Comparison of ENCODE assay signal across 23 mouse cellular contexts in genomic region chr10:53234086-53234613, GRCm38 (mm10).
DNase-seq lines count a peak whose midpoint lies in the region; ATAC-seq lines count a peak whose summit lies in the region.
"Had no signal": no experiment of that assay in that cellular context is flagged by ENCODE, and none has a peak within 500 bp of the region (broad histone marks: within the 10 kb centered on the region; RNA-seq: fewer than 3 reads in every experiment).

No protein-coding gene starts in this region.

- peak; percentile 2 to 17 for DNase-seq in cerebellum, postnatal 14 days
- DNase-seq in cerebellum, adult 11-12 months, result no peak
- no peak for DNase-seq in lung, postnatal 4 days
- DNase-seq: adrenal gland, adult 8-10 months; adrenal gland, postnatal 25 days; B cell, adult 2 months; cerebellum, adult 18-20 months; cerebellum, adult 9-10 months; forebrain, postnatal 0 days; gastrocnemius, adult 2 months; gastrocnemius, postnatal 14 days; heart, adult 2 months had no signal

- H3K27ac ChIP-seq in lung, embryonic 15.5 days, result no peak overlapping the region
- H3K27ac ChIP-seq: gastrocnemius, adult 2 months; heart, adult 2 months; hindbrain, embryonic 12.5 days; hindbrain, embryonic 15.5 days had no signal

- 74% methylated on average over 2 of the region's 2 CpGs for WGBS in lung, embryonic 15.5 days

- 0 out of 2 replicates have a peak, but pooled peaks have one; percentile 19 for ATAC-seq in lung, embryonic 15.5 days (ENCODE audit: borderline replicate concordance, extremely low read depth, low FRiP score, low TSS enrichment)
- peak; percentile 47 for ATAC-seq in megakaryocyte progenitor cell, adult 5-6 weeks (replicated peaks; ENCODE audit: poor library complexity)
- ATAC-seq in erythroid progenitor cell, adult 5-6 weeks (replicated peaks; ENCODE audit: low FRiP score, poor library complexity, severe bottlenecking), result no peak
- ATAC-seq: activated CD4-positive, CD25-positive, alpha-beta regulatory T cell, adult 4 months; forebrain, embryonic 14.5 days; forebrain, postnatal 0 days; intestine, postnatal 0 days had no signal

- H3K9me3 ChIP-seq in lung, embryonic 15.5 days, result no peaks in the 10 kb centered on the region
- H3K9me3 ChIP-seq: G1E; hindbrain, embryonic 12.5 days; hindbrain, embryonic 15.5 days had no signal

- H3K4me1 ChIP-seq in lung, embryonic 15.5 days, result no peaks in the 10 kb centered on the region
- H3K4me1 ChIP-seq: hindbrain, embryonic 12.5 days; hindbrain, embryonic 15.5 days had no signal

- no peak overlapping the region for H3K4me2 ChIP-seq in lung, embryonic 15.5 days
- H3K4me2 ChIP-seq: heart, embryonic 11.5 days; hindbrain, embryonic 12.5 days; hindbrain, embryonic 15.5 days had no signal

- H3K9ac ChIP-seq in lung, embryonic 15.5 days, result no peak overlapping the region
- H3K9ac ChIP-seq: forebrain, postnatal 0 days; hindbrain, embryonic 12.5 days; hindbrain, embryonic 15.5 days had no signal

- no peaks in the 10 kb centered on the region for H3K36me3 ChIP-seq in lung, embryonic 15.5 days
- H3K36me3 ChIP-seq: G1E; hindbrain, embryonic 12.5 days; hindbrain, embryonic 15.5 days had no signal

- H3K27me3 ChIP-seq in lung, embryonic 15.5 days, result no peaks in the 10 kb centered on the region
- H3K27me3 ChIP-seq: CH12.LX; hindbrain, embryonic 12.5 days; hindbrain, embryonic 15.5 days had no signal

- H3K4me3 ChIP-seq in lung, embryonic 15.5 days, result no peak overlapping the region
- H3K4me3 ChIP-seq: gastrocnemius, adult 2 months; heart, adult 2 months; hindbrain, embryonic 12.5 days; hindbrain, embryonic 15.5 days had no signal

Comparison
In these comparisons a context has a peak if more than half of its experiments do, and no peak if none do; other contexts are left out.
1. DNase-seq: peak in cerebellum, postnatal 14 days (2 of 2); none in cerebellum, adult 11-12 months (single experiment) and lung, postnatal 4 days (0 of 2).